Mouse (Mus musculus): ENCODE measurements at regions not wholly inside any gene's neighbourhood (a gene's known extent, or its start where the extent isn't known, plus 50 kb on each side); places are given as distances from the start of the nearest gene placed in this dataset.

GRCm38 (mm10) chr4:12492468-12492867, 320.7 kb upstream of the Fam92a start:
- TF ChIP-seq MAFK (IDR thresholded peaks at IDR 0.05; ENCODE audit: insufficient replicate concordance, low read length), result no peak
- TF ChIP-seq KAT2A (IDR thresholded peaks at IDR 0.05; ENCODE audit: insufficient replicate concordance, low read length), result no peak
- no peak for TF ChIP-seq POLR2A (IDR thresholded peaks at IDR 0.05; ENCODE audit: low read depth, low read length)
- TF ChIP-seq HCFC1 (IDR thresholded peaks at IDR 0.05; ENCODE audit: low read depth, low read length), result no peak
- TF ChIP-seq ZC3H11A (IDR thresholded peaks at IDR 0.05; ENCODE audit: low read depth, low read length), result no peak
- no peak for TF ChIP-seq MYC (IDR thresholded peaks at IDR 0.05; ENCODE audit: low read depth, low read length)
- TF ChIP-seq MAX (IDR thresholded peaks at IDR 0.05; ENCODE audit: low read length), result no peak
- TF ChIP-seq CTCF (conservative IDR thresholded peaks at IDR 0.05 in 1 of 2, IDR thresholded peaks at IDR 0.05 in 1 of 2; ENCODE audit: low read depth in 2 of 2, low read length in 2 of 2), result no peak
- TF ChIP-seq E2F4 (IDR thresholded peaks at IDR 0.05; ENCODE audit: insufficient replicate concordance, low read depth, low read length), result no peak
